Mouse (Mus musculus) intestine, postnatal 0 days (tissue): Measurements from ENCODE around the gene Dusp5. TPM values are rescaled to one million over a fixed set of nuclear protein-coding genes. Genes with fewer than 3 reads are reported as not detected.
A peak's percentile ranks its signal among the peaks of the same experiment; 100 is the strongest.

Source experiments
- ATAC-seq: fragments of 200-750 bp; cut with Nextera tagmentation; 2 replicates; pipeline ENCODE4 v1.8.0; 2017; ENCODE audit warnings: mild to moderate bottlenecking, moderate TSS enrichment, moderate library complexity
- H3K27ac ChIP-seq: fragments of 300-500 bp; sonication (generic); 2 replicates; pipeline ENCODE4 v1.5.1; 2014; ENCODE audit warnings: mild to moderate bottlenecking, low read depth, low read length, moderate library complexity
- H3K27me3 ChIP-seq: fragments of 300-500 bp; sonication (generic); replicated peaks from 2 replicates; pipeline ENCODE4 v1.6.1; 2014; ENCODE audit warnings: low read length, mixed read lengths; ENCODE audit not compliant: control insufficient read depth, insufficient read depth
- H3K36me3 ChIP-seq: fragments of 300-500 bp; sonication (generic); 2 replicates; pipeline ENCODE4 v1.6.1; 2014; ENCODE audit warnings: mild to moderate bottlenecking, moderate library complexity; ENCODE audit not compliant: control insufficient read depth, insufficient read depth
- H3K4me1 ChIP-seq: fragments of 300-500 bp; sonication (generic); replicated peaks from 2 replicates; pipeline ENCODE4 v1.6.1; 2014; ENCODE audit warnings: antibody characterized with exemption, low read length, mixed read lengths; ENCODE audit not compliant: control insufficient read depth, insufficient read depth
- H3K4me2 ChIP-seq: fragments of 300-500 bp; sonication (generic); replicated peaks from 2 replicates; pipeline ENCODE4 v1.6.1; 2014; ENCODE audit warnings: low read depth, mild to moderate bottlenecking, moderate library complexity
- H3K4me3 ChIP-seq: fragments of 300-500 bp; sonication (generic); 2 replicates; pipeline ENCODE4 v1.5.1; 2014; ENCODE audit warnings: low read depth, low read length
- H3K9ac ChIP-seq: fragments of 300-500 bp; sonication (generic); 2 replicates; pipeline ENCODE4 v1.6.1; 2014; ENCODE audit warnings: mild to moderate bottlenecking, low read depth, low read length
- H3K9me3 ChIP-seq: fragments of 300-500 bp; sonication (generic); 2 replicates; pipeline ENCODE4 v1.6.1; 2016; ENCODE audit warnings: mixed run types; ENCODE audit not compliant: control insufficient read depth
- CTCF ChIP-seq: sonication (generic); IDR thresholded peaks from 2 replicates; pipeline ENCODE4 v1.5.1; 2016; ENCODE audit warnings: low read depth, mild to moderate bottlenecking, control low read depth, antibody characterized with exemption, moderate library complexity
- WGBS: fragments of 180-500 bp; shearing (Covaris S2); extraction: QIAGEN DNeasy Blood & Tissue Kit; methylation state at CpG from one replicate; pipeline ENCODE4 v1.1.7; 2014; 5-methylcytosine and 5-hydroxymethylcytosine counted together
- polyA plus RNA-seq: library from polyadenylated mRNA; unstranded; fragments of >200 nt; fragmentation: Nextera tagmentation; extraction: Ambion mirVana; gene quantifications from 2 replicates; pipeline ENCODE4 v1.2.1, GENCODE M21; 2015

Dusp5 gene
- polyA plus RNA-seq, 1 experiment from 2014 or later = 12.4 TPM

DNA sequence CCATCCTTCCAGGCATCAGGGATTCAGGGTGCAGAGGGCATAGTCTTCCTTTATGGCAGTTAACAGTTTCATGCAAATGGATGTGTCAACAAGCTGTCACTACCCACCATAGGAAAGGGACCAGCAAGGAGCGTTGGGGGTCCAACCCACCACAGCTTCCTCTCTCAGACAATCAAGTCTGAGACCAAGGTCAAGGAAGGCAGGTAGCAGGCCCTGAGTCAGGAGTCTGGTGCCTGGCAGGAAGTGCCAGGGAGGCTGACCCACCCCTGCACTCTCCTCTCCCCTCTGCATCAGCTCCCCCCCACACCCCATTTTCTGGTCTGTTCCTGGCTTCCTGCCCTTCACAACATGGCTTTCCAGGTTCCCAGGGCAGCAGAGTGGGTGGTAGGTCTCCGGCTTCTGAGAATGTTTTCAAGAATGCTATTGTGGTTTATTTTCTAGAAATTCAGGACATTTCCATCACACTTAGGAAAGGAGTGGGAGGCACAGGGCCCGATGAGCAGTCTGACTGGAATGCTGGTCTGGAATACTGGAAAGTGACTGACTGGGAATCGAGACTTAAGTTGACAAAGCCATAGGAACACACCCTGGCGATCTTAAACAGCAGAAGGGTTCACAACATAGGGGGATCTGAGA lies 26.2 kb downstream of the Dusp5 start:
- ATAC-seq = no peak
- no peak for TF ChIP-seq CTCF
- no peaks in the 10 kb centered on the region for H3K27me3 ChIP-seq
- H3K4me2 ChIP-seq = no peak overlapping the region
- WGBS = 70% methylated on average over 5 of the region's 5 CpGs
- H3K4me3 ChIP-seq = no peak overlapping the region
- no peak overlapping the region for H3K9ac ChIP-seq
- H3K4me1 ChIP-seq = peaks cover 4% of the 10 kb centered on the region; the same call in 1 of the 2 replicates
- no peaks in the 10 kb centered on the region for H3K9me3 ChIP-seq
- H3K36me3 ChIP-seq = no peaks in the 10 kb centered on the region
- H3K27ac ChIP-seq = peak overlapping the region; percentile 69; the same call in 1 of the 2 replicates

DNA sequence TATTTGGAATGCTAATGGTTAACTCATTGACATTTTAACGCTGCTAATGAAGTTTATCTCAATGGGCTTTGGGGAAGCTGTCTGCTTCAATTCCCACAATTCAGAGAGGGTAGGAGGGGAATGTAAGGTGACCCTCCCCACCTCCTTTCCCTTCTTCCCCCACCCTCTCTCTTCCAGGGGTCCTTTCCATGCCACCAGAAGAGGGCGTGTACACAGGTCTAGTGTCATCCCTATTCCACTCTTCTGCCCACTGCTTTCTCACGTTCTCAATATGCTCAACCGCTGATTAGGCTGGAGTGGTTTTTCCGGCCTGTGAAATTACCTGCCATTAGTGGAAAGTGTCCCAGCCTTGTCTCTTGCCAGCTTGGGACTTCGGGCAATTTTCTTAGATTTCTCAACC lies 27.9 kb downstream of the Dusp5 start:
- H3K9me3 ChIP-seq = no peaks in the 10 kb centered on the region
- ATAC-seq = no peak
- H3K36me3 ChIP-seq = no peaks in the 10 kb centered on the region
- peak; percentile 20; the same call in 1 of the 2 replicates for TF ChIP-seq CTCF
- no peak overlapping the region for H3K27ac ChIP-seq
- H3K4me2 ChIP-seq = peak overlapping the region; percentile 38
- no peaks in the 10 kb centered on the region for H3K27me3 ChIP-seq
- H3K4me1 ChIP-seq = peaks cover 4% of the 10 kb centered on the region; the same call in 1 of the 2 replicates
- no peak overlapping the region for H3K4me3 ChIP-seq
- no peak overlapping the region for H3K9ac ChIP-seq
- 28% methylated on average over 6 of the region's 6 CpGs for WGBS

DNA sequence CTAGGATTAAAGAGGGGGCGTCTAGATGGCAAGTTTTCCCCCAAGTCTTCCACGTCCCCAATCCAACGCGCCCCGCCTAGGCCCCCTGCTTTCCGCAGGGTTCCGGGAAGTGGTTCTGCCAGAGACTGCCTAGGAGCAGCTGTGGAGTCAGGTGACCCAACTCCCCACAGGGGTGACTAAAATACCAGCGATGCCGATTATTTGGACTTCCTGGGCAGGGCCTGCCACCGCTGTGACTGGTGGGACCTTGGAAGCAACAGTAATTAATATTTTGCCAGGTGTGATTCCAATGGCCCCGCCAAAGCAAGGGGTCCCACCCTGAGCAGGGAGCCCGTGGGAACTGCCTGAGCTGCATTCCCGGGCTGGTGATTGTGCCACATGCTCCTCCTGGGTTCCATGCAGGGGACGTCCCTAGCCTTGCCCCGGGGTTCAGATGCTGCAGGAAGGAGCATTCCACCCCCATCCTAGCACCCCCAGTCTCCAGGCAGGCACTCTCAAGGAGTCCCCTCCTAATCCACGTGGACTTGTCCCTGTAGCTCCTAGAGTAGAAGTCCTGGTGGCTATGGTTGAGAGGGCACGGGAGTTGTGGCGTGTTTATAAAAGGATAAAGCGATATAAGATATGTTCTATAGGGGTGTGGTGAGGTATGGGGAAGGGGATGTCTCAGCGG lies 28.5 kb downstream of the Dusp5 start:
- no peak overlapping the region for H3K4me3 ChIP-seq
- 27% methylated on average over 20 of the region's 20 CpGs for WGBS
- peaks cover 4% of the 10 kb centered on the region; the same call in 1 of the 2 replicates for H3K4me1 ChIP-seq
- H3K27me3 ChIP-seq = no peaks in the 10 kb centered on the region
- ATAC-seq = 0 out of 2 replicates have a peak, but pooled peaks have one; percentile 11
- H3K27ac ChIP-seq = no peak overlapping the region
- H3K9ac ChIP-seq = no peak overlapping the region
- no peaks in the 10 kb centered on the region for H3K36me3 ChIP-seq
- TF ChIP-seq CTCF = no peak
- H3K9me3 ChIP-seq = no peaks in the 10 kb centered on the region
- peak overlapping the region; percentile 38 for H3K4me2 ChIP-seq

DNA sequence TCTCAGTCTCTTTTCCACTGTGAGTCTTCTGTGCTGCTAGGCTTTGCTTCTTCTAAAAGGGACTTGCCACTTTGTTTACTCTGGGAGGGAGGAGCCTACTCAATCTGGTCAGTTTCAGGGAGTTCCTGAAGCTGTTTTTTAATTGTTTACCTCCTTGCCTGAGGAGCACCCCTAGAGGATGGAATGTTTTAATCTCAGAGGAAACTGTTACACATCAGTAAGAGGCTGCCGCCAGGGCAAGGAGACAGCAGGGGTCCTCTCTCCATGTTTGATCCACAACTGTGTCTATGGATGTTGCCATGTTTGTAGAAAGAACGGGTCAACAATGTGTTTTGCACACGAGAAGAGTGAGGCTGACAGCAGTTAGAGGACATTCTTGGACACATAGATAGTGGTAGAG lies 31.5 kb downstream of the Dusp5 start:
- Histone ChIP-seq H3K27me3 (no peaks in the 10 kb centered on the region), H3K9me3 (no peaks in the 10 kb centered on the region), H3K27ac (no peak overlapping the region), H3K9ac (no peak overlapping the region), H3K4me1 (no peaks in the 10 kb centered on the region; the same call in 1 of the 2 replicates), H3K4me2 (no peak overlapping the region), H3K4me3 (no peak overlapping the region), H3K36me3 (no peaks in the 10 kb centered on the region)
- no peak for TF ChIP-seq CTCF
- no peak for ATAC-seq
- WGBS = 96% methylated on average over 3 of the region's 3 CpGs

DNA sequence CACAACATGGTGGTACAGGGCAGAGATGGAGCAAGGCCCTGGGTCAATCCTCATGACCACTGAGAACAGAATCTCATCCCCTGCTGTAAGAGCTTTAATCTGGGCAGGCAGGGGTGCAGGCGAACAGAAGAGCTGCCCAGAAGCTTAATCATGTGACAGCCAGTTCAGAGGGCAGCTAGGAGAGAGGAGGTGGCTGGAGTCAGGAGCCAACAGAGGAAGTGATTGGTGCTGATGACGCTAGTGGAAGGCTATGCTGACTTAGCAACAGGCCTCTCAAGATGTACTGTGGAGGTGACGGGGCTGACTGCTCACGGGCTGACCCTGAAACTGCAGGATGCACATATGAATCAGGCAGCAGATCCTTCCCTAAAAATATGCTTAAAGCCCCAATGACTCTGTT lies 35.3 kb downstream of the Dusp5 start:
- H3K36me3 ChIP-seq = no peaks in the 10 kb centered on the region
- ATAC-seq = 0 out of 2 replicates have a peak, but pooled peaks have one; percentile 34
- H3K9me3 ChIP-seq = no peaks in the 10 kb centered on the region
- H3K9ac ChIP-seq = no peak overlapping the region
- no peak overlapping the region for H3K4me2 ChIP-seq
- H3K4me1 ChIP-seq = no peaks in the 10 kb centered on the region
- no peak overlapping the region for H3K27ac ChIP-seq
- no peak overlapping the region for H3K4me3 ChIP-seq
- WGBS = 40% methylated on average over 4 of the region's 4 CpGs
- H3K27me3 ChIP-seq = no peaks in the 10 kb centered on the region
- no peak for TF ChIP-seq CTCF

DNA sequence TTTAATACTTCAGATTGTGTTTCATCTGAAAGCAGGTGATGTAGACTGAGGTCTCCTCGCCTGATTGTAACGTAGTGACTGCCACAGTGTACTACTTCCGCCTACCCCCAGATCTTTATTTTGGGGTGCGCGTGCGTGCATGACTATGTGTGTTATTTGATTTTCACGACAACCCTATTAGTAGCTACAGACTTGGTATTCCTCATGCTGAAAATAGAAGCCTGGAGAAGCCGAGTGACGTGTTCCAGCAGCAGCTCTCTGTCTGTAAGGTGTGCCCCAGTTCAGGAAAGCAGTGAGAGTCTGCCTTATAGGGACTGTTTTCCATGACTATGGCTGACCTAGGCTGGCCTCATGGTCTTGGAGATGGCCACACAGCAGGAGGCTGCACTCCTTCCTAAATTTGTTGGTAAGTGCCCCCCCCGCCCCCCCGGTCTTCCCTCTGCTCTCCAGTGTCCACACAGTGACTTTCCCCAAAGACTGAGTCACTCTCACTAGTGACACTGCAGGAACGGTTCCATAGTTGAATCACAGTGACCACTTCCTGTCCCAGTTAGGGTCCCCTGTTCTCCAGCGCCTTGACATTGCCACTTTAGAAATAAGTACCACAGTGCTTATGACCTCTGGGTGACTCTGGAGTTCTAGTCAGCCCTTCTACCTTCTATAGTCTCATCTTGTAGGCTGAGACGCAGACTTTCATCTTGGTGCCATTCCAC lies 36.8 kb downstream of the Dusp5 start:
- Histone ChIP-seq H3K9me3 (no peaks in the 10 kb centered on the region), H3K27me3 (no peaks in the 10 kb centered on the region), H3K4me2 (no peak overlapping the region), H3K9ac (no peak overlapping the region), H3K27ac (no peak overlapping the region), H3K36me3 (no peaks in the 10 kb centered on the region), H3K4me1 (no peaks in the 10 kb centered on the region), H3K4me3 (no peak overlapping the region)
- 92% methylated on average over 14 of the region's 14 CpGs for WGBS
- TF ChIP-seq CTCF = no peak
- ATAC-seq = no peak
